Mouse (Mus musculus): ENCODE results near the gene Fcamr. TPM values are rescaled to one million over a fixed set of nuclear protein-coding genes. Genes with fewer than 3 reads are reported as not detected.

Fcamr gene
- polyA plus RNA-seq, 1 experiment from 2014 or later = not detected

- H3K4me1 ChIP-seq = no peaks in the 10 kb centered on the region
- 85% methylated on average over 1 of the region's 1 CpGs for WGBS
- no peak for DNase-seq (ENCODE audit: low spot score)
- H3K4me3 ChIP-seq = no peak overlapping the region
- H3K27me3 ChIP-seq (ENCODE audit: insufficient read depth, poor library complexity, severe bottlenecking) = no peaks in the 10 kb centered on the region
- H3K27ac ChIP-seq = no peak overlapping the region
- no peaks in the 10 kb centered on the region for H3K36me3 ChIP-seq
- no peaks in the 10 kb centered on the region for H3K9me3 ChIP-seq
Observed at GRCm38 (mm10) chr1:130819737-130820136, 19.0 kb downstream of the Fcamr start.

GRCm38 (mm10) chr1:130820316-130821148 is 19.8 kb downstream of the Fcamr start:
- H3K27me3 ChIP-seq (ENCODE audit: insufficient read depth, poor library complexity, severe bottlenecking) = no peaks in the 10 kb centered on the region
- WGBS = 82% methylated on average over 7 of the region's 7 CpGs
- H3K36me3 ChIP-seq = no peaks in the 10 kb centered on the region
- no peak for DNase-seq (ENCODE audit: low spot score)
- H3K4me1 ChIP-seq = no peaks in the 10 kb centered on the region
- H3K27ac ChIP-seq = no peak overlapping the region
- no peak overlapping the region for H3K4me3 ChIP-seq
- no peaks in the 10 kb centered on the region for H3K9me3 ChIP-seq

- no peaks in the 10 kb centered on the region for H3K4me1 ChIP-seq
- H3K27ac ChIP-seq = no peak overlapping the region
- H3K27me3 ChIP-seq (ENCODE audit: insufficient read depth, poor library complexity, severe bottlenecking) = no peaks in the 10 kb centered on the region
- WGBS = 67% methylated on average over 2 of the region's 2 CpGs
- no peaks in the 10 kb centered on the region for H3K9me3 ChIP-seq
- no peak overlapping the region for H3K4me3 ChIP-seq
- no peak for DNase-seq (ENCODE audit: low spot score)
- no peaks in the 10 kb centered on the region for H3K36me3 ChIP-seq
Observed at GRCm38 (mm10) chr1:130821149-130821471, 20.4 kb downstream of the Fcamr start.

GRCm38 (mm10) chr1:130821911-130822625 is 21.4 kb downstream of the Fcamr start:
- H3K36me3 ChIP-seq = no peaks in the 10 kb centered on the region
- H3K4me1 ChIP-seq = no peaks in the 10 kb centered on the region
- H3K4me3 ChIP-seq = no peak overlapping the region
- DNase-seq (ENCODE audit: low spot score) = no peak
- H3K9me3 ChIP-seq = no peaks in the 10 kb centered on the region
- no peaks in the 10 kb centered on the region for H3K27me3 ChIP-seq (ENCODE audit: insufficient read depth, poor library complexity, severe bottlenecking)
- H3K27ac ChIP-seq = no peak overlapping the region
- 74% methylated on average over 9 of the region's 9 CpGs for WGBS

- H3K4me3 ChIP-seq = no peak within 1 kb of the TSS
- WGBS = 87% methylated on average over 5 of the region's 5 CpGs
- H3K4me1 ChIP-seq = peaks cover 20% of the 10 kb centered on the region
- no peaks in the 10 kb centered on the region for H3K9me3 ChIP-seq
- H3K36me3 ChIP-seq = no peaks in the 10 kb centered on the region
- DNase-seq (ENCODE audit: low spot score) = no peak
- no peak within 1 kb of the TSS for H3K27ac ChIP-seq
- H3K27me3 ChIP-seq (ENCODE audit: insufficient read depth, poor library complexity, severe bottlenecking) = no peaks in the 10 kb centered on the region
Observed at GRCm38 (mm10) chr1:130826448-130826847, 25.7 kb downstream of the Fcamr start, which contains the start of gene Pigr. Gene Pigr (plus strand): TSS chr1:130826684.

- H3K4me3 ChIP-seq = no peak overlapping the region
- H3K36me3 ChIP-seq = no peaks in the 10 kb centered on the region
- H3K9me3 ChIP-seq = no peaks in the 10 kb centered on the region
- WGBS = 72% methylated on average over 4 of the region's 4 CpGs
- peaks cover 23% of the 10 kb centered on the region for H3K4me1 ChIP-seq
- no peaks in the 10 kb centered on the region for H3K27me3 ChIP-seq (ENCODE audit: insufficient read depth, poor library complexity, severe bottlenecking)
- DNase-seq (ENCODE audit: low spot score) = no peak
- H3K27ac ChIP-seq = no peak overlapping the region
Observed at GRCm38 (mm10) chr1:130828656-130829055, 28.0 kb downstream of the Fcamr start.

GRCm38 (mm10) chr1:130829906-130830830 is 29.5 kb downstream of the Fcamr start:
- Histone ChIP-seq H3K4me3 (no peak overlapping the region), H3K4me1 (peaks cover 23% of the 10 kb centered on the region), H3K27me3 (ENCODE audit: insufficient read depth, poor library complexity, severe bottlenecking) (no peaks in the 10 kb centered on the region), H3K36me3 (no peaks in the 10 kb centered on the region), H3K9me3 (no peaks in the 10 kb centered on the region), H3K27ac (no peak overlapping the region)
- no peak for DNase-seq (ENCODE audit: low spot score)
- 32% methylated on average over 8 of the region's 8 CpGs for whole genome bisulfite sequencing

- Histone ChIP-seq H3K9me3 (no peaks in the 10 kb centered on the region), H3K27me3 (ENCODE audit: insufficient read depth, poor library complexity, severe bottlenecking) (no peaks in the 10 kb centered on the region), H3K36me3 (no peaks in the 10 kb centered on the region), H3K27ac (no peak overlapping the region), H3K4me3 (no peak overlapping the region), H3K4me1 (peaks cover 23% of the 10 kb centered on the region)
- DNase-seq (ENCODE audit: low spot score) = no peak
- WGBS = 66% methylated on average over 5 of the region's 5 CpGs
Observed at GRCm38 (mm10) chr1:130832230-130833149, 31.8 kb downstream of the Fcamr start.

- no peak for DNase-seq (ENCODE audit: low spot score)
- Histone ChIP-seq H3K4me3 (no peak overlapping the region), H3K36me3 (no peaks in the 10 kb centered on the region), H3K27me3 (ENCODE audit: insufficient read depth, poor library complexity, severe bottlenecking) (no peaks in the 10 kb centered on the region), H3K27ac (no peak overlapping the region), H3K4me1 (peaks cover 10% of the 10 kb centered on the region; the same call in 1 of the 2 replicates), H3K9me3 (no peaks in the 10 kb centered on the region)
- WGBS = 85% methylated on average over 6 of the region's 6 CpGs
Observed at GRCm38 (mm10) chr1:130835161-130835936, 34.6 kb downstream of the Fcamr start.

- H3K9me3 ChIP-seq = no peaks in the 10 kb centered on the region
- no peak for DNase-seq (ENCODE audit: low spot score)
- H3K27ac ChIP-seq = no peak overlapping the region
- no peak overlapping the region for H3K4me3 ChIP-seq
- WGBS = 45% methylated on average over 6 of the region's 6 CpGs
- H3K36me3 ChIP-seq = no peaks in the 10 kb centered on the region
- H3K27me3 ChIP-seq (ENCODE audit: insufficient read depth, poor library complexity, severe bottlenecking) = no peaks in the 10 kb centered on the region
- 0 out of 2 replicates have a peak, but pooled peaks cover 1% of the 10 kb centered on the region for H3K4me1 ChIP-seq
Observed at GRCm38 (mm10) chr1:130838288-130838687, 37.6 kb downstream of the Fcamr start.

- no peak overlapping the region for H3K27ac ChIP-seq
- no peaks in the 10 kb centered on the region for H3K9me3 ChIP-seq
- H3K36me3 ChIP-seq = no peaks in the 10 kb centered on the region
- H3K4me1 ChIP-seq = no peaks in the 10 kb centered on the region
- no peaks in the 10 kb centered on the region for H3K27me3 ChIP-seq (ENCODE audit: insufficient read depth, poor library complexity, severe bottlenecking)
- H3K4me3 ChIP-seq = no peak overlapping the region
- 73% methylated on average over 8 of the region's 8 CpGs for WGBS
- DNase-seq (ENCODE audit: low spot score) = no peak
Observed at GRCm38 (mm10) chr1:130840599-130841379, 40.1 kb downstream of the Fcamr start.

Measured in heart, embryonic 10.5 days (tissue).